Mouse (Mus musculus) embryonic facial prominence, embryonic 15.5 days (tissue): ENCODE results near the gene Dscam. TPM values are rescaled to one million over a fixed set of nuclear protein-coding genes. Genes with fewer than 3 reads are reported as not detected.

ENCODE experiments used
- ATAC-seq: fragments of 200-750 bp; cut with Nextera tagmentation; 2 replicates; pipeline ENCODE4 v1.8.0; 2017; ENCODE audit warnings: low read depth, moderate TSS enrichment; ENCODE audit not compliant: insufficient number of reproducible peaks, low FRiP score, low TSS enrichment
- H3K27ac ChIP-seq: fragments of 300-500 bp; sonication (generic); replicated peaks from 2 replicates; pipeline ENCODE4 v1.5.1; 2015; ENCODE audit warnings: mild to moderate bottlenecking, inconsistent platforms
- H3K27me3 ChIP-seq: fragments of 300-500 bp; sonication (generic); 2 replicates; pipeline ENCODE4 v1.6.1; 2015; ENCODE audit warnings: inconsistent platforms
- H3K36me3 ChIP-seq: fragments of 300-500 bp; sonication (generic); 2 replicates; pipeline ENCODE4 v1.6.1; 2015; ENCODE audit warnings: mild to moderate bottlenecking, inconsistent platforms
- H3K4me1 ChIP-seq: fragments of 300-500 bp; sonication (generic); 2 replicates; pipeline ENCODE4 v1.6.1; 2015; ENCODE audit warnings: inconsistent platforms
- H3K4me2 ChIP-seq: fragments of 300-500 bp; sonication (generic); replicated peaks from 2 replicates; pipeline ENCODE4 v1.6.1; 2015; ENCODE audit warnings: mild to moderate bottlenecking, inconsistent platforms
- H3K4me3 ChIP-seq: fragments of 300-500 bp; sonication (generic); replicated peaks from 2 replicates; pipeline ENCODE4 v1.5.1; 2015; ENCODE audit warnings: mild to moderate bottlenecking, inconsistent platforms
- H3K9ac ChIP-seq: fragments of 300-500 bp; sonication (generic); 2 replicates; pipeline ENCODE4 v1.6.1; 2015; ENCODE audit warnings: inconsistent platforms
- H3K9me3 ChIP-seq: fragments of 300-500 bp; sonication (generic); replicated peaks from 2 replicates; pipeline ENCODE4 v1.6.1; 2016; ENCODE audit warnings: inconsistent platforms
- WGBS: fragments of 180-500 bp; shearing (Covaris S2); methylation state at CpG from one replicate; pipeline ENCODE4 v1.1.7; 2015; 5-methylcytosine and 5-hydroxymethylcytosine counted together
- polyA plus RNA-seq: library from polyadenylated mRNA; unstranded; fragments of >200 nt; fragmentation: Nextera tagmentation; extraction: Ambion mirVana; gene quantifications from 2 replicates; pipeline ENCODE4 v1.2.1, GENCODE M21; 2015

The Dscam gene
- polyA plus RNA-seq, 1 experiment from 2014 or later: 0.31 TPM

GRCm38 (mm10) chr16:96801650-96802237 lies 368.8 kb downstream of the Dscam start:
- no peak overlapping the region for H3K9ac ChIP-seq
- H3K36me3 ChIP-seq: no peaks in the 10 kb centered on the region
- ATAC-seq: no peak
- 80% methylated on average over 1 of the region's 1 CpGs for WGBS
- no peaks in the 10 kb centered on the region for H3K9me3 ChIP-seq
- no peaks in the 10 kb centered on the region for H3K27me3 ChIP-seq
- no peak overlapping the region for H3K27ac ChIP-seq
- no peaks in the 10 kb centered on the region for H3K4me1 ChIP-seq
- H3K4me3 ChIP-seq: no peak overlapping the region
- no peak overlapping the region for H3K4me2 ChIP-seq

DNA sequence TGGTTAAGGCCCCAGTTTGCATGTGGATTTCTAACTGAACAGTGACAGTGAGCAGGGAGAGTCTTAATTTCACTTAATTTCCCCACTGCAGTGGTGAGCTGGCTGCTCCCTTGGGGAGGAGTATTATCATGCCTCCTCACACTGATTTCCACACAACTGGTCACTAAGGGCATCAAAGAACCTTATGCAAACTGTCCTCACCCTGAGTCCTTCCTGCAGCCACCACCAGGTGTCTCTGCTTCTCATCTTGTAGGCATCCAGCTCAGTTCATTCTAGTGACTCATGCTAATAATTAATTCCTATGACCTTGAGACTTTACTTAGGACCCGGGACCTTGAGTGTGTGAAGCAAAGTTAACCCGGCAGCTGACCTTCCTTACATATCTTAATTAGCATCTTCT lies 375.1 kb downstream of the Dscam start:
- no peaks in the 10 kb centered on the region for H3K4me1 ChIP-seq
- WGBS: 39% methylated on average over 2 of the region's 2 CpGs
- ATAC-seq: no peak
- H3K4me3 ChIP-seq: no peak overlapping the region
- H3K36me3 ChIP-seq: no peaks in the 10 kb centered on the region
- no peaks in the 10 kb centered on the region for H3K27me3 ChIP-seq
- no peaks in the 10 kb centered on the region for H3K9me3 ChIP-seq
- H3K27ac ChIP-seq: no peak overlapping the region
- no peak overlapping the region for H3K9ac ChIP-seq
- H3K4me2 ChIP-seq: no peak overlapping the region

GRCm38 (mm10) chr16:96791307-96791706 lies 379.2 kb downstream of the Dscam start:
- no peak overlapping the region for H3K4me3 ChIP-seq
- H3K4me2 ChIP-seq: no peak overlapping the region
- ATAC-seq: no peak
- H3K27me3 ChIP-seq: no peaks in the 10 kb centered on the region
- H3K27ac ChIP-seq: no peak overlapping the region
- no peaks in the 10 kb centered on the region for H3K4me1 ChIP-seq
- H3K9me3 ChIP-seq: no peaks in the 10 kb centered on the region
- H3K36me3 ChIP-seq: no peaks in the 10 kb centered on the region
- 77% methylated on average over 2 of the region's 2 CpGs for WGBS
- H3K9ac ChIP-seq: no peak overlapping the region

DNA sequence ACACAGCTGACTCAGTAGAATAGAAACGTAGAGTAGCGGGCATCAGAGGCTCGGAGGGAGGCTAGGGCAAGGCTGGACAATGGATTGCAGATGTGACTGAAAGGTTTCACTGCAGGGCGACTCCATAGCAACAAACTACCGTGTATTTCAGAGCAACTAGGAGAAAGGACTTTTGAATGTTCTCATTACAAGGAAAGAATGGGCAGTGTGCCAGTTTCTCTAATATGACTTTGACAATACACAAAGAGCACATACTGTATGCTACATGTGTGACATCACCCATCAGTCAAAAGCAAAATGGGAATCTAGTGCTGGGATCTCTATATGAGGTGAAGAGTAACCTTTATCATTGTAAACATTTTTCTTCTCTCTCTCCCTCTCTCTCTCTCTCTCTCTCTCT lies 382.3 kb downstream of the Dscam start:
- ATAC-seq: no peak
- WGBS: 46% methylated on average over 5 of the region's 5 CpGs

DNA sequence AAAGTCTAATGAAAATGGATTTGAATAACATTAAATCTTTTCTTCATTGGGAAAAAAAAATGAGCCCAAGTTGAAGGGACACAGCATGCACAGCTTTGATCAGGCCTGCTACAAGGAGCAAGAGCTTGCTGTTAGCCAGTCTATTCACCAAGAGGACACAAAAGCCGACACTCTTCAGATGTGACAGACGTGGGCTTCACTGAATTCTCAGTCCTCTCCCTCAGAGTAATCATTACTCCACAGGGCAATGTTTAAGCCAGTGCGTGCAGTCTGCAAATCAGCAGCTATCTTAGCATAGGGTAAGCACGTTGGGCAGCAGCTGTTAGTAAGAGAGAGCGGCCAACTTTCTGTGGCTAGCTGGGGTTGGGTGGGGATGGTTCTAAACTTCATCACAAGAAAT lies 391.5 kb downstream of the Dscam start:
- Histone ChIP-seq H3K27me3 (no peaks in the 10 kb centered on the region), H3K27ac (no peak overlapping the region), H3K9me3 (no peaks in the 10 kb centered on the region), H3K4me1 (no peaks in the 10 kb centered on the region), H3K36me3 (no peaks in the 10 kb centered on the region), H3K9ac (no peak overlapping the region), H3K4me2 (no peak overlapping the region), H3K4me3 (no peak overlapping the region)
- WGBS: 70% methylated on average over 5 of the region's 5 CpGs
- ATAC-seq: no peak

More for the DNA sequence above, 382.3 kb downstream of the Dscam start:
- H3K9me3 ChIP-seq: no peaks in the 10 kb centered on the region
- no peak overlapping the region for H3K27ac ChIP-seq
- H3K4me1 ChIP-seq: no peaks in the 10 kb centered on the region
- no peak overlapping the region for H3K9ac ChIP-seq
- no peak overlapping the region for H3K4me2 ChIP-seq
- H3K4me3 ChIP-seq: no peak overlapping the region
- H3K36me3 ChIP-seq: no peaks in the 10 kb centered on the region
- H3K27me3 ChIP-seq: no peaks in the 10 kb centered on the region

DNA sequence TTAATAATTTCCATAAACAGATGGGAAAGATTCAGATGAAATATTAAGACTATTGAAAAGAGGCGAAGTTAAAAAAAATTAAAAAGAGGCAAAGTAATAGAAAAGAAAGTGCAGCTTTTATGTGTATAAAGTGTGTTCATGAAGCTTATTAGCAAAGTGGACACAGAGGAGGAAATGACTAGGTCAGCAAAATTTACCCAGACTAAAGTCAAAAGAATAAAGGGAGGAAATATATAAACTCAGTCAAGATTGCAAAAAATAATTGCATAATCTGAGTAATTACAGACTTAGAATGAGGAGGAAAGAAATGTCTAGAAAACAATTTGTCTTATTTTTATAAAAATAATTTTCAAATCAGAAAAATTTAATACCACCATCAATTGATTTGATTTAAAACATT lies 396.3 kb downstream of the Dscam start:
- Histone ChIP-seq H3K4me3 (no peak overlapping the region), H3K9me3 (no peaks in the 10 kb centered on the region), H3K36me3 (no peaks in the 10 kb centered on the region), H3K4me1 (no peaks in the 10 kb centered on the region), H3K9ac (no peak overlapping the region), H3K4me2 (no peak overlapping the region), H3K27me3 (no peaks in the 10 kb centered on the region), H3K27ac (no peak overlapping the region)
- 81% methylated on average over 1 of the region's 1 CpGs for WGBS
- ATAC-seq: no peak

- no peaks in the 10 kb centered on the region for H3K27me3 ChIP-seq
- no peaks in the 10 kb centered on the region for H3K9me3 ChIP-seq
- no peak overlapping the region for H3K4me2 ChIP-seq
- no peak for ATAC-seq
- no peak overlapping the region for H3K27ac ChIP-seq
- no peak overlapping the region for H3K9ac ChIP-seq
- no peaks in the 10 kb centered on the region for H3K36me3 ChIP-seq
- H3K4me1 ChIP-seq: no peaks in the 10 kb centered on the region
- 73% methylated on average over 3 of the region's 3 CpGs for WGBS
- no peak overlapping the region for H3K4me3 ChIP-seq
Observed at GRCm38 (mm10) chr16:96767985-96768384, 402.6 kb downstream of the Dscam start.

GRCm38 (mm10) chr16:96767508-96767907 lies 403.0 kb downstream of the Dscam start:
- H3K4me3 ChIP-seq: no peak overlapping the region
- WGBS: 40% methylated on average over 4 of the region's 4 CpGs
- H3K9me3 ChIP-seq: no peaks in the 10 kb centered on the region
- H3K36me3 ChIP-seq: no peaks in the 10 kb centered on the region
- no peak for ATAC-seq
- no peaks in the 10 kb centered on the region for H3K27me3 ChIP-seq
- H3K4me2 ChIP-seq: no peak overlapping the region
- H3K27ac ChIP-seq: no peak overlapping the region
- no peaks in the 10 kb centered on the region for H3K4me1 ChIP-seq
- H3K9ac ChIP-seq: no peak overlapping the region

- ATAC-seq: no peak
- no peak overlapping the region for H3K9ac ChIP-seq
- H3K4me3 ChIP-seq: no peak overlapping the region
- no peaks in the 10 kb centered on the region for H3K9me3 ChIP-seq
- H3K4me1 ChIP-seq: peaks cover 14% of the 10 kb centered on the region
- no peaks in the 10 kb centered on the region for H3K27me3 ChIP-seq
- no peak overlapping the region for H3K27ac ChIP-seq
- no peaks in the 10 kb centered on the region for H3K36me3 ChIP-seq
- no peak overlapping the region for H3K4me2 ChIP-seq
- 15% methylated on average over 12 of the region's 12 CpGs for WGBS
Observed at GRCm38 (mm10) chr16:96761225-96761624, 409.3 kb downstream of the Dscam start.

- no peak for ATAC-seq
- Histone ChIP-seq H3K4me1 (peaks cover 14% of the 10 kb centered on the region), H3K9me3 (no peaks in the 10 kb centered on the region), H3K36me3 (no peaks in the 10 kb centered on the region), H3K27ac (no peak overlapping the region), H3K27me3 (no peaks in the 10 kb centered on the region), H3K4me3 (no peak overlapping the region), H3K4me2 (no peak overlapping the region), H3K9ac (no peak overlapping the region)
- 49% methylated on average over 5 of the region's 5 CpGs for WGBS
Observed at GRCm38 (mm10) chr16:96759081-96759603, 411.4 kb downstream of the Dscam start.

- no peaks in the 10 kb centered on the region for H3K27me3 ChIP-seq
- WGBS: 57% methylated on average over 3 of the region's 3 CpGs
- H3K36me3 ChIP-seq: no peaks in the 10 kb centered on the region
- no peak overlapping the region for H3K4me2 ChIP-seq
- H3K9me3 ChIP-seq: no peaks in the 10 kb centered on the region
- no peak overlapping the region for H3K27ac ChIP-seq
- H3K9ac ChIP-seq: no peak overlapping the region
- peaks cover 17% of the 10 kb centered on the region for H3K4me1 ChIP-seq
- no peak for ATAC-seq
- H3K4me3 ChIP-seq: no peak overlapping the region
Observed at GRCm38 (mm10) chr16:96758381-96758780, 412.2 kb downstream of the Dscam start.

GRCm38 (mm10) chr16:96757588-96758313 lies 412.8 kb downstream of the Dscam start:
- Histone ChIP-seq H3K4me1 (peaks cover 17% of the 10 kb centered on the region), H3K9ac (no peak overlapping the region), H3K9me3 (no peaks in the 10 kb centered on the region), H3K27me3 (no peaks in the 10 kb centered on the region), H3K4me3 (no peak overlapping the region), H3K36me3 (no peaks in the 10 kb centered on the region), H3K4me2 (no peak overlapping the region), H3K27ac (no peak overlapping the region)
- WGBS: 1% methylated on average over 9 of the region's 9 CpGs
- ATAC-seq: no peak
